Comparison of ENCODE assay signal across 9 mouse cellular contexts in genomic region chr6:29917947-29918346, GRCm38 (mm10). TPM values are rescaled to one million over a fixed set of nuclear protein-coding genes. Genes with fewer than 3 reads are reported as not detected.
A peak's percentile ranks its signal among the peaks of the same experiment; 100 is the strongest.
DNase-seq lines count a peak whose midpoint lies in the region; ATAC-seq lines count a peak whose summit lies in the region.
"Had no signal": no experiment of that assay in that cellular context is flagged by ENCODE, and none has a peak within 500 bp of the region (broad histone marks: within the 10 kb centered on the region; RNA-seq: fewer than 3 reads in every experiment).

No protein-coding gene starts in this region.

- intact Hi-C loops in heart, postnatal 25 days (cut with DNase I): no loop called here
- intact Hi-C loops in gastrocnemius, postnatal 36 days (cut with DNase I): no loop called here

- H3K4me1 ChIP-seq in heart, embryonic 12.5 days (replicated peaks): peaks cover 9% of the 10 kb centered on the region
- H3K4me1 ChIP-seq in embryonic facial prominence, embryonic 14.5 days (ENCODE audit: control insufficient read depth, insufficient read depth, low read length): peaks cover 4% of the 10 kb centered on the region; the same call in 1 of the 2 replicates
- no peaks in the 10 kb centered on the region for H3K4me1 ChIP-seq in intestine, embryonic 16.5 days (ENCODE audit: control insufficient read depth, insufficient read depth, low read length)

- no peak for DNase-seq in heart, postnatal 25 days (ENCODE audit: low spot score)
- DNase-seq in embryonic facial prominence, embryonic 14.5 days (ENCODE audit: low spot score): no peak
- DNase-seq in naive thymus-derived CD4-positive, alpha-beta T cell, adult 2 months (ENCODE audit: low read depth): peak; percentile 20
- DNase-seq in thymus, adult 18-20 months: no peak
- DNase-seq in gastrocnemius, postnatal 36 days: no peak

- H3K9me3 ChIP-seq in heart, embryonic 12.5 days (replicated peaks): no peaks in the 10 kb centered on the region
- no peaks in the 10 kb centered on the region for H3K9me3 ChIP-seq in embryonic facial prominence, embryonic 14.5 days (ENCODE audit: control insufficient read depth, low read length)
- no peaks in the 10 kb centered on the region for H3K9me3 ChIP-seq in intestine, embryonic 16.5 days (ENCODE audit: control insufficient read depth, low read length)

- H3K36me3 ChIP-seq in heart, embryonic 12.5 days: 0 out of 2 replicates have a peak, but pooled peaks cover 8% of the 10 kb centered on the region
- no peaks in the 10 kb centered on the region for H3K36me3 ChIP-seq in embryonic facial prominence, embryonic 14.5 days (ENCODE audit: control insufficient read depth, insufficient read depth, low read length)
- no peaks in the 10 kb centered on the region for H3K36me3 ChIP-seq in intestine, embryonic 16.5 days (ENCODE audit: control insufficient read depth, insufficient read depth, low read length)

- H3K27ac ChIP-seq in heart, embryonic 12.5 days (ENCODE audit: poor library complexity, severe bottlenecking): no peak overlapping the region; the same call in 1 of the 2 replicates
- no peak overlapping the region for H3K27ac ChIP-seq in embryonic facial prominence, embryonic 14.5 days (replicated peaks; ENCODE audit: low read depth, low read length)
- H3K27ac ChIP-seq in intestine, embryonic 16.5 days (ENCODE audit: low read length): no peak overlapping the region

- ATAC-seq in heart, embryonic 12.5 days (ENCODE audit: insufficient number of reproducible peaks, low FRiP score): no peak
- no peak for ATAC-seq in embryonic facial prominence, embryonic 14.5 days (ENCODE audit: low read depth)
- ATAC-seq in intestine, embryonic 16.5 days: no peak
- ATAC-seq in megakaryocyte-erythroid progenitor cell, adult 5-6 weeks (replicated peaks; ENCODE audit: low FRiP score, low TSS enrichment, poor library complexity, severe bottlenecking): no peak

- H3K4me2 ChIP-seq in heart, embryonic 12.5 days: peak overlapping the region; percentile 95
- H3K4me2 ChIP-seq in embryonic facial prominence, embryonic 14.5 days (ENCODE audit: low read depth, low read length): peak overlapping the region; percentile 95
- peak overlapping the region; percentile 100 for H3K4me2 ChIP-seq in intestine, embryonic 16.5 days (ENCODE audit: low read depth, low read length)

- H3K4me3 ChIP-seq in heart, embryonic 12.5 days: peak overlapping the region; percentile 75
- H3K4me3 ChIP-seq in embryonic facial prominence, embryonic 14.5 days (ENCODE audit: low read depth, low read length): peak overlapping the region; percentile 75
- H3K4me3 ChIP-seq in intestine, embryonic 16.5 days (ENCODE audit: low read length): no peak overlapping the region

- 36% methylated on average over 4 of the region's 4 CpGs for WGBS in heart, embryonic 12.5 days
- 32% methylated on average over 4 of the region's 4 CpGs for WGBS in embryonic facial prominence, embryonic 14.5 days
- WGBS in intestine, embryonic 16.5 days: 50% methylated on average over 4 of the region's 4 CpGs

- 0 out of 2 replicates have a peak, but pooled peaks cover 6% of the 10 kb centered on the region for H3K27me3 ChIP-seq in heart, embryonic 12.5 days (replicated peaks)
- peaks cover 13% of the 10 kb centered on the region for H3K27me3 ChIP-seq in embryonic facial prominence, embryonic 14.5 days (replicated peaks; ENCODE audit: control insufficient read depth, insufficient read depth, low read length)
- no peaks in the 10 kb centered on the region; the same call in 1 of the 2 replicates for H3K27me3 ChIP-seq in intestine, embryonic 16.5 days (replicated peaks; ENCODE audit: control insufficient read depth, insufficient read depth, low read length)

- H3K9ac ChIP-seq in heart, embryonic 12.5 days: peak overlapping the region; percentile 82
- H3K9ac ChIP-seq in embryonic facial prominence, embryonic 14.5 days (ENCODE audit: low read depth, low read length): no peak overlapping the region
- no peak overlapping the region for H3K9ac ChIP-seq in intestine, embryonic 16.5 days (ENCODE audit: low read depth, low read length)

RNA-seq across cellular contexts. Expression of gene Strip2, which starts 1.1 kb away (rescaled TPM):
- polyA plus RNA-seq in heart, embryonic 12.5 days (2016; fragmentation: Nextera tagmentation; extraction: Ambion mirVana): 39.5 and 39.8 TPM in 2 replicates
- total RNA-seq in heart, postnatal 25 days (2021): 10 to 100 TPM; 52.9 to 63.3 TPM
- 0.77 and 1.5 TPM in 2 replicates for polyA plus RNA-seq in embryonic facial prominence, embryonic 14.5 days (2014; fragmentation: Nextera tagmentation; extraction: Ambion mirVana)
- polyA plus RNA-seq in intestine, embryonic 16.5 days (2015; fragmentation: Nextera tagmentation; extraction: Ambion mirVana): 0.54 and 0.60 TPM in 2 replicates
- total RNA-seq in megakaryocyte-erythroid progenitor cell, adult 5-6 weeks (2014; fragmentation: Nextera tagmentation): 0.48 and 0.82 TPM in 2 replicates
- total RNA-seq in megakaryocyte-erythroid progenitor cell, adult 5-6 weeks (2017): 1.2 TPM in 1 of 2 replicates, not detected in the other
- total RNA-seq in gastrocnemius, postnatal 36 days (2021): 1 to 10 TPM in 1 of 2 experiments, under 1 TPM in 1; 0.89 to 1.0 TPM
- total RNA-seq: neutrophil, adult 5-6 weeks had no signal

Comparison
In these comparisons a context has a peak if more than half of its experiments do, and no peak if none do; other contexts are left out.
1. RNA of gene Strip2, which starts 1.1 kb away (total RNA-seq): 52.9 to 63.3 TPM in heart, postnatal 25 days; 0.48 to 1.2 TPM in megakaryocyte-erythroid progenitor cell, adult 5-6 weeks and 0.89 to 1.0 TPM in gastrocnemius, postnatal 36 days; every median in the first group is over 10 times any median in the second.
2. Peak in every context shown above with its lines, with median percentiles within 50 percentile points of each other: H3K4me2 ChIP-seq.